Mouse (Mus musculus): ENCODE data around the gene Plac1. TPM values are rescaled to one million over a fixed set of nuclear protein-coding genes. Genes with fewer than 3 reads are reported as not detected.
A peak's percentile ranks its signal among the peaks of the same experiment; 100 is the strongest.
"Not testable (repeated sequence)": the region's sequence is repeated elsewhere in the genome, so short reads cannot be mapped to it uniquely, and the experiment has no call there.

Gene Plac1
- polyA plus RNA-seq, 1 experiment from 2014 or later = 6.0 TPM

- WGBS = 55% methylated on average over 6 of the region's 6 CpGs
- Histone ChIP-seq H3K9me3 (replicated peaks) (no peaks in the 10 kb centered on the region), H3K4me1 (peaks cover 18% of the 10 kb centered on the region), H3K27me3 (no peaks in the 10 kb centered on the region), H3K4me2 (no peak overlapping the region), H3K36me3 (no peaks in the 10 kb centered on the region), H3K9ac (no peak overlapping the region), H3K4me3 (replicated peaks) (no peak overlapping the region), H3K27ac (peak overlapping the region; percentile 83)
- ATAC-seq (replicated peaks; ENCODE audit: low FRiP score) = 0 out of 2 replicates have a peak, but pooled peaks have one; percentile 47
Measured at GRCm38 (mm10) chrX:53040138-53040537, 199.8 kb downstream of the Plac1 start.

GRCm38 (mm10) chrX:53039651-53040050 lies 200.3 kb downstream of the Plac1 start:
- Histone ChIP-seq H3K4me1 (peaks cover 14% of the 10 kb centered on the region), H3K4me3 (replicated peaks) (no peak overlapping the region), H3K9ac (no peak overlapping the region), H3K27ac (peak overlapping the region; percentile 83), H3K9me3 (replicated peaks) (no peaks in the 10 kb centered on the region), H3K27me3 (no peaks in the 10 kb centered on the region), H3K4me2 (no peak overlapping the region), H3K36me3 (no peaks in the 10 kb centered on the region)
- peak; percentile 80 for ATAC-seq (replicated peaks; ENCODE audit: low FRiP score)
- WGBS = 19% methylated on average over 5 of the region's 5 CpGs

- Histone ChIP-seq H3K9ac (no peak overlapping the region), H3K27me3 (no peaks in the 10 kb centered on the region), H3K27ac (no peak overlapping the region), H3K9me3 (replicated peaks) (no peaks in the 10 kb centered on the region), H3K4me3 (replicated peaks) (no peak overlapping the region), H3K36me3 (no peaks in the 10 kb centered on the region), H3K4me1 (peaks cover 12% of the 10 kb centered on the region), H3K4me2 (no peak overlapping the region)
- WGBS = 80% methylated on average over 4 of the region's 4 CpGs
- ATAC-seq (replicated peaks; ENCODE audit: low FRiP score) = no peak
Measured at GRCm38 (mm10) chrX:53038194-53038593, 201.7 kb downstream of the Plac1 start.

DNA sequence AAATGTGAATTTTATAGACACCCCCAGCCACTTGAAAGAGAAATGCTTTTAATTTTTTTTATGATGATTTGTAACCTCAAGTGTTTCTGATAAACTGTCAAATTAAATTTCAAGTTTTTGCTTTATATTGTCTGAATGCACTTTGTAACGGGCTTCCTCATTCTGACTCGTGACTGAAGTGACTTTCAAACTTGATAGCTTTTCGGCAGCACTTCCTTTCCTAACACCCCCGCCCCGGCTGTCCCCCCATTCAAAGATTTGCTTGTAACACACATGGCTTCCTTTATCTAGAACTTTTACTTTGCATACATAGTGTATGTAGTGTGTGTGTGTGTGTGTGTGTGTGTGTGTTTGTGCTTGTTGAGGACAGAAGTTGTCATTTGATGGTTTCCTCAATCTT lies 210.4 kb downstream of the Plac1 start:
- H3K27me3 ChIP-seq = no peaks in the 10 kb centered on the region
- H3K36me3 ChIP-seq = no peaks in the 10 kb centered on the region
- no peak overlapping the region for H3K4me3 ChIP-seq (replicated peaks)
- H3K27ac ChIP-seq = no peak overlapping the region
- no peak for ATAC-seq (replicated peaks; ENCODE audit: low FRiP score)
- H3K4me1 ChIP-seq = peaks cover 4% of the 10 kb centered on the region; the same call in 1 of the 2 replicates
- no peaks in the 10 kb centered on the region for H3K9me3 ChIP-seq (replicated peaks)
- no peak overlapping the region for H3K9ac ChIP-seq
- WGBS = 76% methylated on average over 5 of the region's 5 CpGs
- H3K4me2 ChIP-seq = no peak overlapping the region

DNA sequence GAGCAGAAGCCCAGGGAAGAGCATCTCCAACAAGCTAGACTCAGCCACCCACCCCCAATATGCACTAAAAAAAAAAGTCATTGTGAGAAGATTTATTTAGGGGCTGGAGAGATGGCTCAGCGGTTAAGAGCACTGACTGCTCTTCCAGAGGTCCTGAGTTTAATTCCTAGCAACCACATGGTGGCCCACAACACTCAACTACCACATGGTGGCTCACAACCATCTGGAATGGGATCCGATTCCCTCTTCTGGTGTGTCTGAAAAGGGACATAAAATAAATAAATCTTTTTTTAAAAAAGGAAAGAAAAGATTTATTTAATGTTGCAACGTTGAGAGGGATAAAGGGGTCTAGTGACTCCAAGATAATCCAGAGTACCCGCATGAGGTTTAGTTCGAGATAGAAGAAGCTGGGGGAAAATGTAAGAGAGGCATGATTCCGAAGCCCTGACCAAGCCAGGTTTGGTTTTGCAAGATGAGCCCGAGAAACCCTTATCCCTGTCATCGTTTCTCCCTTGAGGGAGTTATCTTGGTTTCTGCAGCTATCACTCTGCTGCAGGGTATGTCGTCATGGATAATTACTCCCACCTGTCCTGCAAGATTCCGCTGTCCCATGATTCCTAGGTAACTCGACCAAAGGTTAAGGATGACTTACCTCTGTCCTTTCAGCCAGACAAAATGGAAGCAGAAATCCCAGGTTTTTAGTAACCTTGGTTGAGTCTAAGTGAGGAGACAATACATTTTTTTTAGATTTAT lies 214.3 kb downstream of the Plac1 start:
- Histone ChIP-seq H3K27ac (no peak overlapping the region), H3K4me2 (no peak overlapping the region), H3K4me3 (replicated peaks) (no peak overlapping the region), H3K4me1 (peaks cover 4% of the 10 kb centered on the region; the same call in 1 of the 2 replicates), H3K36me3 (peaks cover 6% of the 10 kb centered on the region; the same call in 1 of the 2 replicates), H3K27me3 (no peaks in the 10 kb centered on the region), H3K9me3 (replicated peaks) (no peaks in the 10 kb centered on the region), H3K9ac (no peak overlapping the region)
- WGBS = 41% methylated on average over 11 of the region's 11 CpGs
- 0 out of 2 replicates have a peak, but pooled peaks have one; percentile 18 for ATAC-seq (replicated peaks; ENCODE audit: low FRiP score)

DNA sequence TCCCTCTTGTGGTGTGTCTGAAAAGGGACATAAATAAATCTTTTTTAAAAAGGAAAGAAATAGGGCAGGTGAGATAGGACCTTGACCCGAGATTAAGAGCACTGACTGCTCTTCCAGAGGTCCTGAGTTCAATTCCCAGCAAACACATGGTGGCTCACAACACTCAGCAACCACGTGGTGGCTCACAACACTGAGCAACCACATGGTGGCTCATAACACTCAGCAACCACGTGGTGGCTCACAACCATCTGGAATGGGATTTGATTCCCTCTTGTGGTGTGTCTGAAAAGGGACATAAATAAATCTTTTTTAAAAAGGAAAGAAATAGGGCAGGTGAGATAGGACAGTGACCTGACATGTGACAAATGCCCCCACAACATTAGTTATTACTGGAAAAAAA lies 215.6 kb downstream of the Plac1 start:
- H3K27me3 ChIP-seq; H3K4me3 ChIP-seq (replicated peaks); H3K9ac ChIP-seq; H3K4me2 ChIP-seq; H3K27ac ChIP-seq; H3K4me1 ChIP-seq; H3K36me3 ChIP-seq; H3K9me3 ChIP-seq (replicated peaks): not testable (repeated sequence)
- 15% methylated on average over 3 of the region's 3 CpGs for WGBS
- ATAC-seq (replicated peaks; ENCODE audit: low FRiP score) = 0 out of 2 replicates have a peak, but pooled peaks have one; percentile 18

DNA sequence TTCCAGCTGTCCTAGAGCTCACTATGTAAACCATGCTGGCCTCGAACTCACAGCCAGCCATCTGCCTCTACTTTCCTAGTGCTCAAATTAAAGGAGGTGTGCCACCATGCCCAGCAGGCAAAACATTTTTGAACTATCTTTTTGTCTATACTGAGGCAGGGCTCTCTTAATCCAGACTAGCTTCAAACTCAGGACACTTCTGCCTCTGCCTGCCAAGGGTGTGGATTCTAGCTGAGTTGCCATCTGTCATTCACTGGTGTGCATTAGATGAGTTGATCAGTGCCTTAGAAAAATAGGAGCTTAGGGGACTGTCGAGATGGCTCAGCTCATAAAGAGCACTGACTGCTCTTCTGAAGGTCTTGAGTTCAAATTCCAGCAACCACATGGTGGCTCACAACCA lies 216.9 kb downstream of the Plac1 start:
- Histone ChIP-seq H3K4me2 (no peak overlapping the region), H3K9ac (no peak overlapping the region), H3K4me1 (peaks cover 4% of the 10 kb centered on the region; the same call in 1 of the 2 replicates), H3K4me3 (replicated peaks) (no peak overlapping the region), H3K9me3 (replicated peaks) (no peaks in the 10 kb centered on the region), H3K36me3 (peaks cover 6% of the 10 kb centered on the region; the same call in 1 of the 2 replicates), H3K27ac (no peak overlapping the region), H3K27me3 (no peaks in the 10 kb centered on the region)
- ATAC-seq (replicated peaks; ENCODE audit: low FRiP score) = no peak
- 83% methylated on average over 2 of the region's 2 CpGs for WGBS

MicroRNAs encoded within 50 kb of the gene (microRNA counts, 519-probe panel; counts per million panel counts)
- microRNA mmu-miR-322 (3,736 counts per million, percentile 92 among the panel's probes with 10 or more counts), microRNA mmu-miR-351 (2,581 counts per million, percentile 53 among the panel's probes with 10 or more counts), microRNA mmu-miR-450a-3p (920 counts per million, percentile 2 among the panel's probes with 10 or more counts), microRNA mmu-miR-450a-5p (3,431 counts per million, percentile 89 among the panel's probes with 10 or more counts), microRNA mmu-miR-450b-3p (2,125 counts per million, percentile 21 among the panel's probes with 10 or more counts), microRNA mmu-miR-450b-5p (31.7 counts per million), microRNA mmu-miR-503 (2,207 counts per million, percentile 25 among the panel's probes with 10 or more counts), microRNA mmu-miR-542-3p (2,626 counts per million, percentile 57 among the panel's probes with 10 or more counts), microRNA mmu-miR-542-5p (2,880 counts per million, percentile 74 among the panel's probes with 10 or more counts)

Small RNA genes within 50 kb of the gene (microRNA-seq; reads per million reads assigned to microRNA genes)
- gene Mir322 (45,134 reads per million, percentile 99 among the genes with 10 or more reads in this experiment), gene Mir351 (6,205 reads per million, percentile 93 among the genes with 10 or more reads in this experiment), gene Mir450-1 (31.2 reads per million, percentile 44 among the genes with 10 or more reads in this experiment), gene Mir450-2 (9.9 reads per million, percentile 28 among the genes with 10 or more reads in this experiment), gene Mir450b (201 reads per million, percentile 66 among the genes with 10 or more reads in this experiment), gene Mir503 (927 reads per million, percentile 79 among the genes with 10 or more reads in this experiment), gene Mir542 (847 reads per million, percentile 78 among the genes with 10 or more reads in this experiment)

Other genes starting within 250 kb of the Plac1 start
- 10.0 and 10.9 TPM in 2 replicates for gene Fam122b, start 29.7 kb upstream of the Plac1 start, polyA plus RNA-seq (2015; fragmentation: Nextera tagmentation; extraction: Ambion mirVana)
- not detected in 2 replicates for gene Fam122c, start 33.3 kb upstream of the Plac1 start, polyA plus RNA-seq (2015; fragmentation: Nextera tagmentation; extraction: Ambion mirVana)
- 38.9 and 45.2 TPM in 2 replicates for gene Mospd1, start 130.4 kb upstream of the Plac1 start, polyA plus RNA-seq (2015; fragmentation: Nextera tagmentation; extraction: Ambion mirVana)
- gene Etd, start 194.8 kb upstream of the Plac1 start, polyA plus RNA-seq (2015; fragmentation: Nextera tagmentation; extraction: Ambion mirVana) = not detected in 2 replicates